Mouse (Mus musculus) myocyte (in vitro differentiated cells): ENCODE data around the gene Glb1.

Experiments used
- E2F4 ChIP-seq: IDR thresholded peaks from one replicate; pipeline ENCODE4 v1.6.1; 2011; ENCODE audit warnings: mild to moderate bottlenecking, control low read depth, moderate library complexity; ENCODE audit not compliant: insufficient read depth
- MYOD1 ChIP-seq, 3 experiments: IDR thresholded peaks; one replicate each; pipeline ENCODE4 v1.6.1; 2011; ENCODE audit warnings: control low read depth in 2 of 3, low read depth in 2 of 3, mild to moderate bottlenecking in 2 of 3, moderate library complexity in 1 of 3; ENCODE audit not compliant: insufficient read length in 2 of 3, control insufficient read depth in 1 of 3
- USF1 ChIP-seq: IDR thresholded peaks from one replicate; pipeline ENCODE4 v1.6.1; 2011; ENCODE audit warnings: low read depth, mild to moderate bottlenecking, control low read depth, moderate library complexity

DNA sequence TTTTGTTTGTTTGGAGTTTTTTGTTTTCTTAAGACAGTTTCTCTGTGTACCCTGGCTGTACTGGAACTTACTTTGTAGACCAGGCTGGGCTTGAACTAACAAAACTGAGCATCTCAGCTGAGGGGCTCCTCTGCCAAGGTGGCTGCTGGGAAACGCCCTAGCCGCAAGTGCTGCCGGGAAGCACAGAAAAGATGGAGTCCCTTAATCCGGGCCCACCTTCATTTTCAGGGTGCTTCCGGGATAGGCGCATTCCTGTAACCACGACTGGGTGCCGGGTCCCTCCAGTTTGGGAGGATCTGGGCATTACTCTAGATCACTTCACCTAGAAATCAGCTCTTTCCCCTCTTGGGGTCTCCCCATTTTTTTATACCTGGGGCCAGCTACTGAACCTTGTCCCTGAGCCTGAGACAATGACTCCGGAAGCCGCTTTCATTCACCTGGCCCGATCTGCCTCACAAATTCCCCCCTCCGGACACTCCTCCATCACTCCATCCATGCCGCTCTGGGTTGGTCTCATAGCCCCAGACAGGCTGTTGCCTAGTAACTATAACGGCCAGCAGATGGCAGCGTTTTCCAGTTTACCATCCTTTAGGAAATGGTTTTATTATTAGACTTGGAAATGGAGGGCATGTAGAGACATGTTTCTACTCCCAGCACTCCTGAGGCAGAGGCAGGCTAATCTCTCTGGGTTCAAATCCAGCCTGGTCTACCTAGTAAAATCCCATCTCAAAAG is 99.1 kb downstream of the Glb1 start:
- TF ChIP-seq MYOD1 (IDR thresholded peaks at IDR 0.05; ENCODE audit: control insufficient read depth in 1 of 3, insufficient read length in 2 of 3, low read depth in 2 of 3) (no peak), E2F4 (no peak), USF1 (no peak)
